Mouse (Mus musculus) forebrain, embryonic 14.5 days (tissue): ENCODE measurements around the gene Tesk2. TPM values are rescaled to one million over a fixed set of nuclear protein-coding genes. Genes with fewer than 3 reads are reported as not detected.
A peak's percentile ranks its signal among the peaks of the same experiment; 100 is the strongest.

ENCODE experiments used
- ATAC-seq: fragments of 200-750 bp; cut with Nextera tagmentation; 2 replicates; pipeline ENCODE4 v1.8.0; 2017; ENCODE audit warnings: mild to moderate bottlenecking, moderate library complexity
- DNase-seq: peaks from one replicate; pipeline ENCODE4 v3.0.0-alpha.2; 2015; ENCODE audit warnings: low spot score
- H3K27ac ChIP-seq: fragments of 300-500 bp; sonication (generic); 2 replicates; pipeline ENCODE4 v1.5.1; 2014; ENCODE audit warnings: low read depth, mild to moderate bottlenecking, control low read depth, low read length, moderate library complexity
- H3K27me3 ChIP-seq: fragments of 300-500 bp; sonication (generic); replicated peaks from 2 replicates; pipeline ENCODE4 v1.6.1; 2014; ENCODE audit warnings: low read length, control low read depth, mixed read lengths; ENCODE audit not compliant: control insufficient read depth, insufficient read depth
- H3K36me3 ChIP-seq: fragments of 300-500 bp; sonication (generic); 2 replicates; pipeline ENCODE4 v1.6.1; 2014; ENCODE audit warnings: low read length, control low read depth; ENCODE audit not compliant: control insufficient read depth, insufficient read depth
- H3K4me1 ChIP-seq: fragments of 300-500 bp; sonication (generic); 2 replicates; pipeline ENCODE4 v1.6.1; 2014; ENCODE audit warnings: antibody characterized with exemption, low read length, control low read depth; ENCODE audit not compliant: control insufficient read depth, insufficient read depth
- H3K4me2 ChIP-seq: fragments of 300-500 bp; sonication (generic); 2 replicates; pipeline ENCODE4 v1.6.1; 2014; ENCODE audit warnings: mild to moderate bottlenecking, control low read depth, low read length
- H3K4me3 ChIP-seq: fragments of 300-500 bp; sonication (generic); 2 replicates; pipeline ENCODE4 v1.5.1; 2014; ENCODE audit warnings: low read depth, low read length, control low read depth
- H3K9ac ChIP-seq: fragments of 300-500 bp; sonication (generic); 2 replicates; pipeline ENCODE4 v1.6.1; 2014; ENCODE audit warnings: mild to moderate bottlenecking, low read length, control low read depth, moderate library complexity
- H3K9me3 ChIP-seq: fragments of 300-500 bp; sonication (generic); replicated peaks from 2 replicates; pipeline ENCODE4 v1.6.1; 2016; ENCODE audit warnings: low read length, control low read depth, mixed read lengths; ENCODE audit not compliant: control insufficient read depth
- WGBS: fragments of 180-500 bp; shearing (Covaris S2); extraction: QIAGEN DNeasy Blood & Tissue Kit; methylation state at CpG from one replicate; pipeline ENCODE4 v1.1.7; 2014; 5-methylcytosine and 5-hydroxymethylcytosine counted together
- polyA plus RNA-seq: library from polyadenylated mRNA; unstranded; fragments of >200 nt; fragmentation: Nextera tagmentation; extraction: Ambion mirVana; gene quantifications from 2 replicates; pipeline ENCODE4 v1.2.1, GENCODE M21; 2014

Gene Tesk2
- polyA plus RNA-seq, 1 experiment from 2014 or later = 4.8 TPM

DNA sequence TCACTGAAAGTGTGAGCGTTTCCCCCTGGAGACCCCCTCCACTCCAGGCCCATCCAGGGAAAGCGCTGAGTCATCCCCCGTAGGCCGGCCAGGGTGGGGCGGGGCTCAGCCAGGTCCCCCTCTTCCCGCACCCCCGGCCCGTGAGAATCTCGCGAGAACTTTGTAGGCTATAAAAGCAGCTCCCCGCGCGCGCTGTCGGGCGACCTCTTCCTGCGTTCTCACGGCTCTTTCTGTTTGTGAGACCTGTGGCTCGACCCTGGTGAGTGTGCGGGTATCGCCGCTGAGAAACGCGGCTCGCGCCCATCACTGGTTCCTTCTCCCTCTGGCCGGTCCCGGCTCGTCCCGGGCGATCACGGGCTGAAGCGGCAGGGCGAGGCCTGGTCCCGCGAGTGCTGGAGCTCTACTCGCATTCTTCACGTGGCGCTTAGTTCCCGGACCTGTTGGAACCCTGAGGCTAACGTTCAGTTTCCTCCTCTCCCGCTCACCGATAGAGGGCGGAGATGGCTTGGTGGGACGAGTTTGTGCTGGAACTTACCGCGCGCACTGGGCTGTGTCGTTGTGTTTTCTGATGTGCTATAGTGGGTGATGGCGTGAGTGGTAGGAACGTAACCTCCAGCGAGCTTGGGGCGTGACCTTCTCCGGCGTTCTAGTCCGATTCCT, 35.2 kb upstream of the Tesk2 start, which contains the start of gene Prdx1:
Prdx1 (plus strand) TSS at position 143 of the 660 bp plus-strand sequence.
- under 1% methylated on average over 56 of the region's 56 CpGs for WGBS
- H3K27ac ChIP-seq = peak within 1 kb of the TSS; percentile 77
- peaks cover 13% of the 10 kb centered on the region; the same call in 1 of the 2 replicates for H3K36me3 ChIP-seq
- no peaks in the 10 kb centered on the region for H3K27me3 ChIP-seq
- peak; percentile 93 for DNase-seq
- ATAC-seq = peak; percentile 97
- peak within 1 kb of the TSS; percentile 49 for H3K4me3 ChIP-seq
- H3K4me2 ChIP-seq = peak within 1 kb of the TSS; percentile 67
- no peaks in the 10 kb centered on the region for H3K9me3 ChIP-seq
- peak within 1 kb of the TSS; percentile 59 for H3K9ac ChIP-seq
- peaks cover 14% of the 10 kb centered on the region for H3K4me1 ChIP-seq

DNA sequence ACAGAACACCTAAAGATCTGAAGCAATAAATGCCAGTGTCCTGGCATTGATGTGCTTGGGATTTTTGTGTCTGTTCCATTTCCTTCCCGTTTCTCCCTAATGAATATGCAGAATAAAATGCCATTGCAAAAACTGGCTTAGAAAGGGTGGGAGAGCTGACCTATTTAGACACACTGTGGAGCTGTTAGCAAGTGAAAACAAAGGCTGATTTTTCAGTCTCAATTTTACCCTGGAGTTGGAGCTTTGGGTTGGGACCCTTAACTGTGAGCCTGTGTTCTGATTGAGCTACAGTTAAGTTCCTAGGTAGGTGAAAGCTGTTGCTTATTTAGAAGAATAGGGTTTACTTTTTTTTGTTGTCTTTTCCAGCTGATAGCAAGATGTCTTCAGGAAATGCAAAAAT, 33.7 kb upstream of the Tesk2 start:
- Histone ChIP-seq H3K9me3 (no peaks in the 10 kb centered on the region), H3K9ac (peak overlapping the region; percentile 59; the same call in 1 of the 2 replicates), H3K4me3 (peak overlapping the region; percentile 49), H3K36me3 (peaks cover 14% of the 10 kb centered on the region), H3K4me1 (peaks cover 14% of the 10 kb centered on the region), H3K27ac (no peak overlapping the region), H3K27me3 (no peaks in the 10 kb centered on the region), H3K4me2 (peak overlapping the region; percentile 67)
- DNase-seq (no peak), ATAC-seq (no peak)
- WGBS = 16% methylated on average over 1 of the region's 1 CpGs

DNA sequence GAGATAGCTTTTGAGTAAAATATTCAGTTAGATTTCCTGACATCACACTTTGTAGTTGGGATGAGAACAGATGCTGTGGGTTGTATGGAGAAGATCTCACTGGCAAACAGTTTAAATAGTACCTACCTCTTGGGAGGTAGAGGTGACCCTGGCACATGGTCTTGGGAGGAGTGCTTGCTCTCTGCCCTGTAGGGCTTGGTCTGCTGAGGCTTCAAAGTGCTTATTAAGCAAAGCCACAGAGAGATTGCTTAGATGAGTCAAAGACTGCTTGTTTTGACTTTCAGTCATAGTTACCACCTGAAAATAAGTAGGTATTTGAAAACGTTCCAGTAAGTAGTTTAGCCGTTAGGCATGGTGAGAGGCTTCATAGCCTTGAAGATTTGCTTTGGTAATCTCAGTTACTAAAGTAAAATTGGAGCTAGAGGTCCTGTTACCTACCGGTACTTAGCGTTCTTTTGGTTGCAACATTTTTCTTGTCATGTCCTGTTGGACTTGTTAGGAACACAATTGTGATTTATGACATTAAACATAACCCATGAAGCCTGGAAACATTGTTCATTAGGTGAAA, 31.4 kb upstream of the Tesk2 start:
- Histone ChIP-seq H3K9ac (no peak overlapping the region), H3K4me2 (no peak overlapping the region), H3K27ac (no peak overlapping the region), H3K4me1 (peaks cover 14% of the 10 kb centered on the region), H3K9me3 (no peaks in the 10 kb centered on the region), H3K36me3 (peaks cover 36% of the 10 kb centered on the region), H3K27me3 (no peaks in the 10 kb centered on the region), H3K4me3 (no peak overlapping the region)
- DNase-seq (no peak), ATAC-seq (no peak)
- 94% methylated on average over 4 of the region's 4 CpGs for WGBS

DNA sequence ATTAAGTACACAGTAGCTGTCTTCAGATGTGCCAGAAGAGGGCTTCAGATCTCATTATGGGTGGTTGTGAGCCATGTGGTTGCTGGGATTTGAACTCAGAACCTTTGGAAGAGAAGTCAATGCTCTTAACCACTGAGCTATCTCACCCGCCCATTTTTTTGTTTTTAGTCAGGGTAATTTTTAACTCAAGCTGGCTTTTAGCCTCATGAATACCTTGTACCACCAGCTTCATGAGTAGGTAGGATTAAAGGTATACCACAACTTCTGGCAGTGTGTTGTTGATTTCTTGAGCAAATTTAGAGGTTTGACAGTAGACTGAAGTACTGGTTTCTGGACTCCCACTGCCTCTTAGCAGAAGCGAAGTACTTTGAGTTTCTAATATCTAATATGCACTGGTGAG, 28.6 kb upstream of the Tesk2 start:
- Histone ChIP-seq H3K27me3 (no peaks in the 10 kb centered on the region), H3K36me3 (peaks cover 54% of the 10 kb centered on the region), H3K4me2 (no peak overlapping the region), H3K9ac (no peak overlapping the region), H3K27ac (no peak overlapping the region), H3K9me3 (no peaks in the 10 kb centered on the region), H3K4me1 (peaks cover 2% of the 10 kb centered on the region; the same call in 1 of the 2 replicates), H3K4me3 (no peak overlapping the region)
- DNase-seq (no peak), ATAC-seq (no peak)
- WGBS = 90% methylated on average over 2 of the region's 2 CpGs

DNA sequence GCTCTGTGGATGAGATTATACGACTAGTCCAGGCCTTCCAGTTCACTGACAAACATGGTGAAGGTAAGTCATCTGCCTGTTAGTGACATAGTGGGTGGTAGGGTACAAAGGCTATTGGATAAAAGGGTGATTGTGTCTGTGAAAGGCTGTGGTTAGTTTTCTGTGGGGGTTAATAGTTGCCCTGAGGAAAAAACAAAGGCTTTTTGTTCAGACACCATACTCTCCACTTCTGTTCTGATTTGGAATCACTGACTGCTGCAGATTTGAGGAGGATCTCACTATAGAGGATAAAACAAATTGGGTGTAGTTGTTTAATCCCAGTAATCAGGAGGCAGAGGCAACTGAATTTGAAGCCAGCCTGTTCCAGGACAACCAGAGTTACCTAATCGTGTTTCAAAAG, 27.0 kb upstream of the Tesk2 start:
- ATAC-seq (no peak), DNase-seq (no peak)
- Histone ChIP-seq H3K27ac (no peak overlapping the region), H3K4me3 (no peak overlapping the region), H3K27me3 (no peaks in the 10 kb centered on the region), H3K9ac (no peak overlapping the region), H3K36me3 (peaks cover 56% of the 10 kb centered on the region), H3K9me3 (no peaks in the 10 kb centered on the region), H3K4me1 (no peaks in the 10 kb centered on the region), H3K4me2 (no peak overlapping the region)
- WGBS = 81% methylated on average over 2 of the region's 2 CpGs

DNA sequence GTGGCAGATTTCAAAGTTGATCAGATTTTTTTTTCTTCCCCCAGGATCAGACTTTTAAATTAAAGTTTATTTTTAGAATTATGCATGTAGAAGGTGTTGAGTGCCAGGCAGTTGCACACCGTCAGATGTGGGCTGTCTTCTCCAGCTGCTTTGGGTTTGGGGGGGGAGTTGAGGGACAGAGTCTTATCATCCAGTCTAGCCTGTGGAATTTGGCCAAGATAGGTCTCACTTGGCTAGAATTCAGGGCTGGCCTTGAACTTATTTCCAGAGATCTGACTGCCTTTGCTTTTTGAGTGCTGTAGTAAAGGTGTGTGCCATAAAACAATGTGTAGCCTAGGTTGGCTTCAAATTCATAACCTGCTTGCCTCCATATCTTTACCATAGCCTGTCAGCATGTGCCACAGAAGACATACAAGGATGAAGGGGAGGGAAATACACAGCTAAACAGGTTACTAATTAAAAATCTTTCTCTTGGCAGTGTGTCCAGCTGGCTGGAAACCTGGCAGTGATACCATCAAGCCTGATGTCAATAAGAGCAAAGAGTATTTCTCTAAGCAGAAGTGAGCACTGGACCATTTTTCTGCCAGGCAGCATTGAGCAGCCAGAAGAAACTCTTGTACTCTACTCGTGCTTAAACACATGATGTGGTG, 21.9 kb upstream of the Tesk2 start:
- 83% methylated on average over 2 of the region's 2 CpGs for WGBS
- Histone ChIP-seq H3K4me1 (no peaks in the 10 kb centered on the region), H3K27ac (no peak overlapping the region), H3K9me3 (no peaks in the 10 kb centered on the region), H3K4me2 (no peak overlapping the region), H3K27me3 (no peaks in the 10 kb centered on the region), H3K9ac (no peak overlapping the region), H3K4me3 (no peak overlapping the region), H3K36me3 (peaks cover 62% of the 10 kb centered on the region)
- ATAC-seq = no peak
- no peak for DNase-seq

DNA sequence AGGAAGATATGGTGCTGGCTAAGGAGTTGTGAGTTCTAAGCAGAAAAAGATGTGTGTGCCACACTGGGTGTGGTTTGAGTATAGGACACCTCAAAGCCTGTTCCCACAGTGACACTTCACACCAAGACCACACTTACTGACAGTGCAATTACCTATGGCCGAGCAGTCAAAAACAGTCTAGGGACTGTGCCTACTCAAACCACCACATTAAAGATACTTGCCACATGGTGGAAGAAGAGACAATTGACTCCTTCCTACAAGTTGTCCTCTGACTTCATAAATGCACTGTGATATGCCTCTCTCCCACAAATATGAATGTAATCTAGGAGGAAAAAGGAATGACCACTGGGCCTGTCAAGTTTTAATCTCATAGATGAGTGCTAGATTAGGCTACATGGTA, 19.8 kb upstream of the Tesk2 start:
- 91% methylated on average over 1 of the region's 1 CpGs for WGBS
- Histone ChIP-seq H3K9me3 (no peaks in the 10 kb centered on the region), H3K4me1 (no peaks in the 10 kb centered on the region), H3K9ac (no peak overlapping the region), H3K4me2 (no peak overlapping the region), H3K36me3 (peaks cover 42% of the 10 kb centered on the region), H3K4me3 (no peak overlapping the region), H3K27ac (0 out of 2 replicates have a peak overlapping the region, but pooled peaks have one; percentile 9), H3K27me3 (no peaks in the 10 kb centered on the region)
- DNase-seq (no peak), ATAC-seq (no peak)

DNA sequence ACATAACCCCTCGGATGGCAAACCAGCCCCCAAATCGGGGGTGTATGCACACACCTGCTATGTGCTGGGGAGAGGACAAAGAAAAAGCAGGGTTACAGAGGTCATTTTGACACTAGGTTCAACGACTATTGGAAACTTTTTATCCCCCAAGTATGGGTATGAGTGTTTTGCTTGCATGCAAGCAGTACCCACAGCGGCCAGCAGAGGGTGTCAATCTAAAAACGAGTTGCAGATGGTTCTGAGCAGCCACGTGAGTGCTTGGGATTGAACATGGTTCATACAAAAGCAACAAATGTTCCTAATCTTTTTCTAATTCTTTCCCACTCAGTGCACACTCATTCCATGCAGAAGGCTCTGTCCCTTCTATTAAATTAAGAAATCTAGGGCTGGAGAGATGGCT, 16.9 kb upstream of the Tesk2 start:
- Histone ChIP-seq H3K9me3 (no peaks in the 10 kb centered on the region), H3K27me3 (no peaks in the 10 kb centered on the region), H3K4me1 (peaks cover 5% of the 10 kb centered on the region), H3K36me3 (peaks cover 30% of the 10 kb centered on the region), H3K27ac (no peak overlapping the region), H3K4me2 (no peak overlapping the region), H3K4me3 (no peak overlapping the region), H3K9ac (no peak overlapping the region)
- 41% methylated on average over 6 of the region's 6 CpGs for WGBS
- DNase-seq (peak; percentile 69), ATAC-seq (no peak)

DNA sequence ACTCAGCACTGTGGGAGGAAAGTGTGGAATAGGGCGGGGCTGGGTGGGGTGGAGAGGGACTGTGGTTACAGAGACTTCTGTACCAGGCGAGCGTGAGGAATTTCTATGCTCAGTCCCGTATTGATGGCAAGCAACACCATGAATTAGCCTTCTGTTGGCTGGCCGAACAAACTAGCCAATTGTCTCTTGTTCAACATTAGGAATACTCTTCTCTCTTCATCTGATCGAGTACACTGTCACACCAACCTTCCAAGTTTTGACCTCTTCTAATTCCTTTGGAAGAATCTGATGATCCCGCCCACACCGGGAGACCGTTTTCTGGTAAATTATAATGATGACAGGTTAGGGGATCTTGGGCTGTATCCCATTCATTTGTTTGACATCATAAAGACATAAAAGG, 13.1 kb upstream of the Tesk2 start:
- H3K9me3 ChIP-seq = no peaks in the 10 kb centered on the region
- 24% methylated on average over 9 of the region's 9 CpGs for WGBS
- H3K4me1 ChIP-seq = peaks cover 12% of the 10 kb centered on the region
- peak overlapping the region; percentile 54 for H3K4me3 ChIP-seq
- peaks cover 5% of the 10 kb centered on the region; the same call in 1 of the 2 replicates for H3K36me3 ChIP-seq
- no peaks in the 10 kb centered on the region for H3K27me3 ChIP-seq
- DNase-seq (no peak), ATAC-seq (no peak)
- no peak overlapping the region for H3K27ac ChIP-seq
- peak overlapping the region; percentile 51 for H3K4me2 ChIP-seq
- H3K9ac ChIP-seq = peak overlapping the region; percentile 62; the same call in 1 of the 2 replicates
